Mouse (Mus musculus) adrenal gland, postnatal 4 days (tissue): ENCODE measurements around the gene Pthlh. TPM values are rescaled to one million over a fixed set of nuclear protein-coding genes. Genes with fewer than 3 reads are reported as not detected.
A peak's percentile ranks its signal among the peaks of the same experiment; 100 is the strongest.
"Not testable (repeated sequence)": the region's sequence is repeated elsewhere in the genome, so short reads cannot be mapped to it uniquely, and the experiment has no call there.

Source experiments
- DNase-seq, 2 experiments: peaks; one replicate each; pipeline ENCODE4 v3.0.0; 2021 to 2022; ENCODE audit warnings: low spot score in 2 of 2, mixed read lengths in 2 of 2
- long read RNA-seq, 2 experiments: library from polyadenylated mRNA; stranded (forward); transcript quantifications; one replicate each; pipeline ENCODE4 v2.0.0; 2021
- total RNA-seq, 2 experiments: library from RNA; stranded (reverse); gene quantifications; 2 replicates each; pipeline ENCODE4 v1.2.3; 2021

The Pthlh gene
- total RNA-seq: 1 to 10 TPM in 1 of 2 experiments, under 1 TPM in 1; 0.45 to 1.0 TPM
- long read RNA-seq, experiment 1, partial matches to known transcripts: 1 of 2 reads
- long read RNA-seq, experiment 1, other reads (novel, unspliced or antisense): 0 of 2 reads
- long read RNA-seq, experiment 2: 0 reads

- DNase-seq: peak; percentile 7 to 13
Measured at GRCm38 (mm10) chr6:147263587-147264565, at the start of gene Pthlh. Pthlh (minus strand) TSS chr6:147264183.

- DNase-seq: no peak
Measured at GRCm38 (mm10) chr6:147313331-147313730, 49.3 kb upstream of the Pthlh start.

GRCm38 (mm10) chr6:147310435-147310978 is 46.5 kb upstream of the Pthlh start:
- no peak for DNase-seq

GRCm38 (mm10) chr6:147310035-147310434 is 46.1 kb upstream of the Pthlh start:
- no peak for DNase-seq

GRCm38 (mm10) chr6:147304236-147304635 is 40.3 kb upstream of the Pthlh start:
- DNase-seq: not testable (repeated sequence)

GRCm38 (mm10) chr6:147299607-147300006 is 35.6 kb upstream of the Pthlh start:
- no peak for DNase-seq

GRCm38 (mm10) chr6:147279309-147279708 is 15.3 kb upstream of the Pthlh start:
- DNase-seq: no peak

- DNase-seq: peak in 1 of 2 experiments; percentile 8
Measured at GRCm38 (mm10) chr6:147268143-147268790, 4.3 kb upstream of the Pthlh start.

GRCm38 (mm10) chr6:147266466-147266865 is 2.5 kb upstream of the Pthlh start:
- DNase-seq: no peak

GRCm38 (mm10) chr6:147263178-147263577 is 805 bp downstream of the Pthlh start:
- DNase-seq: no peak

GRCm38 (mm10) chr6:147261616-147262015 is 2.4 kb downstream of the Pthlh start:
- no peak for DNase-seq

- DNase-seq: no peak
Measured at GRCm38 (mm10) chr6:147260766-147261165, 3.2 kb downstream of the Pthlh start.

- no peak for DNase-seq
Measured at GRCm38 (mm10) chr6:147247782-147248181, 16.2 kb downstream of the Pthlh start.

GRCm38 (mm10) chr6:147244294-147244693 is 19.7 kb downstream of the Pthlh start:
- DNase-seq: no peak

- DNase-seq: no peak
Measured at GRCm38 (mm10) chr6:147243655-147244054, 20.3 kb downstream of the Pthlh start.

GRCm38 (mm10) chr6:147241541-147241940 is 22.4 kb downstream of the Pthlh start:
- no peak for DNase-seq

- DNase-seq: peak in 1 of 2 experiments; percentile 9
Measured at GRCm38 (mm10) chr6:147240203-147240804, 23.7 kb downstream of the Pthlh start.

GRCm38 (mm10) chr6:147226696-147227095 is 37.3 kb downstream of the Pthlh start:
- no peak for DNase-seq

GRCm38 (mm10) chr6:147219099-147219498 is 44.9 kb downstream of the Pthlh start:
- DNase-seq: no peak

- peak in 1 of 2 experiments; percentile 18 for DNase-seq
Measured at GRCm38 (mm10) chr6:147216156-147216555, 47.8 kb downstream of the Pthlh start.

GRCm38 (mm10) chr6:147207821-147208330 is 56.1 kb downstream of the Pthlh start:
- no peak for DNase-seq
